Mouse (Mus musculus) liver, adult 2 months (tissue): ENCODE measurements around the gene Erh. TPM values are rescaled to one million over a fixed set of nuclear protein-coding genes. Genes with fewer than 3 reads are reported as not detected.

Experiments
- DNase-seq: peaks from one replicate; pipeline ENCODE4 v3.0.0-alpha.2; 2011; ENCODE audit warnings: low read depth, low spot score; ENCODE audit errors: extremely low read depth
- H3K27ac ChIP-seq: fragments of 200-500 bp; replicated peaks from 2 replicates; pipeline ENCODE4 v1.5.1; 2012; ENCODE audit warnings: low read depth, mild to moderate bottlenecking, control low read depth, inconsistent platforms, low read length; ENCODE audit not compliant: insufficient read depth
- H3K27me3 ChIP-seq: fragments of 200-500 bp; 2 replicates; pipeline ENCODE4 v1.6.1; 2012; ENCODE audit warnings: mild to moderate bottlenecking, moderate library complexity, low read length, inconsistent platforms; ENCODE audit not compliant: control insufficient read depth, insufficient read depth
- H3K36me3 ChIP-seq: fragments of 200-500 bp; 2 replicates; pipeline ENCODE4 v1.6.1; 2012; ENCODE audit warnings: low read length, inconsistent platforms; ENCODE audit not compliant: control insufficient read depth, insufficient read depth
- H3K4me1 ChIP-seq: fragments of 200-500 bp; 2 replicates; pipeline ENCODE4 v1.6.1; 2011; ENCODE audit warnings: low read length; ENCODE audit not compliant: control insufficient read depth, insufficient read depth
- H3K4me3 ChIP-seq: fragments of 200-500 bp; 2 replicates; pipeline ENCODE4 v1.5.1; 2011; ENCODE audit warnings: low read depth, mild to moderate bottlenecking, control low read depth, low read length, moderate library complexity; ENCODE audit not compliant: insufficient read depth
- H3K79me2 ChIP-seq: fragments of 200-500 bp; 2 replicates; pipeline ENCODE4 v1.6.1; 2012; ENCODE audit warnings: inconsistent platforms, mild to moderate bottlenecking, low read length, moderate library complexity; ENCODE audit not compliant: control insufficient read depth, insufficient read depth
- H3K9ac ChIP-seq: fragments of 200-500 bp; 2 replicates; pipeline ENCODE4 v1.6.1; 2012; ENCODE audit warnings: low read depth, mild to moderate bottlenecking, control low read depth, inconsistent platforms, low read length
- CTCF ChIP-seq: fragments of 200-500 bp; IDR thresholded peaks from 2 replicates; pipeline ENCODE4 v1.5.1; 2011; ENCODE audit warnings: low read depth, low read length, control low read depth
- POLR2A ChIP-seq: fragments of 200-500 bp; IDR thresholded peaks from 2 replicates; pipeline ENCODE4 v1.6.1; 2011; ENCODE audit warnings: low read length, control low read depth; ENCODE audit not compliant: insufficient read depth; ENCODE audit errors: extremely low read depth
- WGBS: fragments of 180-500 bp; shearing (Covaris S2); methylation state at CpG from one replicate; pipeline ENCODE4 v1.1.7; 2018; 5-methylcytosine and 5-hydroxymethylcytosine counted together
- polyA plus RNA-seq: library from polyadenylated mRNA; depleted of rRNA; stranded (reverse); fragments of >200 nt; gene quantifications from 2 replicates; pipeline ENCODE4 v1.2.3, GENCODE M21; 2012
- total RNA-seq: library from RNA; depleted of rRNA; stranded (reverse); fragments of >200 nt; gene quantifications from 2 replicates; pipeline ENCODE4 v1.2.3, GENCODE M21; 2014

Gene Erh
- total and polyA plus RNA-seq, 2 experiments, result 17.6 to 21.2 TPM

DNA sequence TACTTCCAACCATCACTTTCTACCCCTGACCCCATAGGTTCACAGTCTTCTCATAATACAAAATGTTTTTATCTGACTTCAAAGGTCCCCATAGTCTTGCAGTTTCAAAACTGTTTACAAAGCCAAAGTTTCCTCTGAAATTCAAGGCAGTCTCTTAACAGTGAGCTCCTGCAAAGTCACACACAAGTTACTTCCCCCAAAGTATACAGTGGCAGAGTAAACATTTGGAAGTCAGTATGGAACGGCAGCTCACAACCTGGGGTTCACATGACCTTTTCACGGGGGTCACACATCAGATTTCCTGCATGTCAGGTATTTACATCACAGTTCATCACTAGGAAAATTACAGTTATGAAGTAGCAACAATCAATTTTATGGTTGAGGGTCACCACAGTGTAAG, 19.8 kb upstream of the Erh start:
- Histone ChIP-seq H3K9ac (no peak overlapping the region), H3K4me3 (no peak overlapping the region), H3K27ac (no peak overlapping the region), H3K79me2 (peaks cover 9% of the 10 kb centered on the region; the same call in 1 of the 2 replicates), H3K27me3 (no peaks in the 10 kb centered on the region), H3K36me3 (peaks cover 30% of the 10 kb centered on the region), H3K4me1 (peaks cover 1% of the 10 kb centered on the region; the same call in 1 of the 2 replicates)
- DNase-seq, result no peak
- 26% methylated on average over 2 of the region's 2 CpGs for WGBS
- no peak for TF ChIP-seq CTCF
- TF ChIP-seq POLR2A, result no peak

DNA sequence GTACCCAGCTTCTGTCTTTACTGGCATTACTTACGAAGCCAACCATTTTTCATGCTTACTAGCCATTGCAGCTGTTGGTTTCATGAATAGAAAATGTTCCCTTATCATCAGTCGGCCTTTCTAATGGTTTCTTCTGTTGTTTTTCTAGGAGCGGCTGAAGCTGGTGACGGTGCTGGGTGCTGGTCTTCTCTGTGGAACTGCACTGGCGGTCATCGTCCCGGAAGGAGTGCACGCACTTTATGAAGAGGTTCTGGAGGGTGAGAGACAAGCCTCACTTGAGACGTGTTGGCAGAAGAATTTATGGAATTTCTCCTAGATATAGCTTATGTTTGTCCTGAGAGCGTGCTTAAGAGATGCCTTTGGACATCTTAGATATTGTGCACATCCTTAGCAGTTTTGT, 18.2 kb upstream of the Erh start:
- peaks cover 26% of the 10 kb centered on the region for H3K36me3 ChIP-seq

DNA sequence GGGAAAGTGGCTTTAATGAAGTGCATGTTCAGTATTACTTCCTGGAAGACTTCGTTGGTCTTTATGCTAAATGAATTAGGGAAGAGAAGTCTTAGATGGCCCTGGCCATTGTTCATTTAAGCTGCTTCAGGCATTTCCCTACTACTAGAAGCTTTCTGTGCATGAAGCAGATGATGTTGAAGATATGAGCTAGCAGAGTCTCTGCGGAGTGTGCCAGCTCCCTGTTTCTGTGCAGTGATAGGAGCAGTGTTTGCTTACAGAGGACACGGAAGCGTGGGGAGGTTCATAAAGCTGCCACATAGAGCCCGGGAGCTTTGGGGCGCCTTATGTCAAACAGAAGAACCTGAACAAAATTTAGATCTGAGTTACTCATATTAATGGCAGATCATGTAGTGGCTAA, 14.5 kb upstream of the Erh start:
- TF ChIP-seq POLR2A (no peak), CTCF (no peak)
- peaks cover 13% of the 10 kb centered on the region for H3K4me1 ChIP-seq
- H3K27me3 ChIP-seq, result no peaks in the 10 kb centered on the region
- peaks cover 24% of the 10 kb centered on the region; the same call in 1 of the 2 replicates for H3K79me2 ChIP-seq
- WGBS, result 69% methylated on average over 6 of the region's 6 CpGs
- no peak overlapping the region for H3K4me3 ChIP-seq
- no peak for DNase-seq
- no peak overlapping the region for H3K27ac ChIP-seq
- H3K36me3 ChIP-seq, result peaks cover 11% of the 10 kb centered on the region; the same call in 1 of the 2 replicates
- no peak overlapping the region for H3K9ac ChIP-seq

More for the DNA sequence above, 18.2 kb upstream of the Erh start:
- no peak overlapping the region for H3K27ac ChIP-seq
- WGBS, result 89% methylated on average over 10 of the region's 10 CpGs
- peaks cover 13% of the 10 kb centered on the region; the same call in 1 of the 2 replicates for H3K79me2 ChIP-seq
- H3K27me3 ChIP-seq, result no peaks in the 10 kb centered on the region
- no peak overlapping the region for H3K4me3 ChIP-seq
- peaks cover under 1% of the 10 kb centered on the region; the same call in 1 of the 2 replicates for H3K4me1 ChIP-seq
- H3K9ac ChIP-seq, result no peak overlapping the region
- TF ChIP-seq POLR2A, result no peak
- no peak for TF ChIP-seq CTCF
- no peak for DNase-seq

DNA sequence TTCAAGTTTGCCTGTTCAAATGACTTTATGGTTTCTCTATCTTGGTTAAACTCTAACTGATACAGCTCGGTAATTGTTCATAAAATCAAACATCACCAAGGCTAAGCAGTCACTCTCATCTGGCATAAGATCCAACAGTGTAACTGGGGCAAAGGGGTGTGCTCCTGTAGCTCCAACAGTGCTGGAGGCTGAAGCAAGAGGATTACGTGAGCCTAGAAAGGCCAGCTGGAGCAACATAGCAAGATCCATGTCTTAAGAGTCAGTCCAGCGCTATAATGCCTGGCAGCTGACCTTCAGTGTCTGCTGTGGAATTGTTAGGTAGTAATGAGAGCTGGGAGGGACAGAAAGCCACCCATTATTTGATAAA, 10.5 kb upstream of the Erh start:
- Histone ChIP-seq H3K4me3 (no peak overlapping the region), H3K27me3 (no peaks in the 10 kb centered on the region), H3K79me2 (peaks cover 21% of the 10 kb centered on the region; the same call in 1 of the 2 replicates), H3K9ac (no peak overlapping the region), H3K27ac (peak overlapping the region; percentile 41), H3K4me1 (peaks cover 16% of the 10 kb centered on the region), H3K36me3 (no peaks in the 10 kb centered on the region)
- DNase-seq, result peak; percentile 90
- no peak for TF ChIP-seq POLR2A
- no peak for TF ChIP-seq CTCF
- 23% methylated on average over 3 of the region's 3 CpGs for WGBS

DNA sequence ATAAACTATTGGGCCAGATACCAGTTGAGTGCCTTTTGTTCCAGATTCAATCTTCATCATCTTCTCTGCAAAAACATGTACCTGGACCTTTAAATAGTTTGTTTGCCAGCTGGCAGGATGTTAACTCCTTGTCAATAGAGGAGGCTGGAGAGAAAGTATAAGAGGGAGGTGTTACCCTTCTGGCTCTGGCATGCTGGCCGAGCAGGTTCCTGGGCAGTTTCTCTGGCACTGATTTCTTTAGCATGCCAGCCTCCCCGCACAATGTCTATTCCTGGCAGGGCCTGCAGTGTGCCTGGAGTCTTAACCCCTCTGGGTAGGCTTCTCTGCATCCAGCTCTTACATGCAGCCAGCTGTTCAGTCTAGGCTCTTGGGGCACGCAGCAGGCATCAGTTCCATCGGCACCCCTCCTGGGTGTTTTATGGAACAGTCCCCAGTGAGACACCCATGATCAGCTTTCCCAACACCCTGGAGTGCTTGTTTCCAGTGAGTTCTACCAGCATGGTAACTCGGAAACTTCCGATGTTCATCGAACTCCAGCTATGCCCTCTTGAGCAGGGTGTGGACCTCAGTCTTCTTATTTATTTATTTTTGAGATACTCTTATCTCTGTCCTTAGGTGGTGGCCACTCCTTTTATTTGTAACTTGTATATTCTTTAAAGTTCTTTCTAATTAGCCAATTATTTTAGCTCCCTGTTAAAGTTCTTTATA, 10.0 kb upstream of the Erh start:
- no peaks in the 10 kb centered on the region for H3K36me3 ChIP-seq
- no peaks in the 10 kb centered on the region for H3K27me3 ChIP-seq
- 25% methylated on average over 7 of the region's 7 CpGs for WGBS
- no peak overlapping the region; the same call in 1 of the 2 replicates for H3K4me3 ChIP-seq
- H3K79me2 ChIP-seq, result peaks cover 21% of the 10 kb centered on the region; the same call in 1 of the 2 replicates
- H3K27ac ChIP-seq, result peak overlapping the region; percentile 62
- TF ChIP-seq CTCF (no peak), POLR2A (no peak)
- peaks cover 16% of the 10 kb centered on the region for H3K4me1 ChIP-seq
- DNase-seq, result peak; percentile 95
- H3K9ac ChIP-seq, result peak overlapping the region; percentile 22; the same call in 1 of the 2 replicates

DNA sequence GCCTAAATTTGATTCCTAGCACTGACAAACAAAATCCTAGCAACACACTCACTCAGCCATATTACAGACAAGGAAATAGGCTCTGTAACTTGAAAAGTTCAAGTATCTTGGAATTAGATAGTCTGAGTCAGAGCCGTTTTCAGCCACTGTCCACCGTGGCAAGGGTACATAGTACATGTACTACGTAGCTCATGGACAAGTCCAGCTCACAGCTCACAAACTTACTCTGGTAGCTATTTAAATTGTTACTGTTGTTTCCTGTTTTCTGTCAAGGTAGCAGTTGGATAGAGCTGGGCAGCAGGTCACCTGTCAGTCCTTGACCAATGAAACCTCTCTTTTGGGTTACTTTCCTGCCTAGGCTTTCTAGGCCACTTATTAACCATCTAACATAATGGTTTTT, 2.2 kb upstream of the Erh start:
- H3K9ac ChIP-seq, result no peak overlapping the region
- H3K79me2 ChIP-seq, result peaks cover 20% of the 10 kb centered on the region; the same call in 1 of the 2 replicates
- peaks cover 12% of the 10 kb centered on the region for H3K4me1 ChIP-seq
- peak; percentile 35 for DNase-seq
- TF ChIP-seq POLR2A (no peak), CTCF (no peak)
- WGBS, result 27% methylated on average over 3 of the region's 3 CpGs
- 0 out of 2 replicates have a peak, but pooled peaks cover 2% of the 10 kb centered on the region for H3K36me3 ChIP-seq
- H3K27ac ChIP-seq, result no peak overlapping the region
- H3K4me3 ChIP-seq, result no peak overlapping the region
- no peaks in the 10 kb centered on the region for H3K27me3 ChIP-seq
